In genomic region chr11:85555066-85555465, GRCm38 (mm10) we compare ENCODE assay signal across 22 mouse cellular contexts.
DNase-seq lines count a peak whose midpoint lies in the region; ATAC-seq and TF ChIP-seq lines count a peak whose summit lies in the region.
"Had no signal": no experiment of that assay in that cellular context is flagged by ENCODE, and none has a peak within 500 bp of the region (broad histone marks: within the 10 kb centered on the region; RNA-seq: fewer than 3 reads in every experiment).

No protein-coding gene starts in this region.

- WGBS in liver, postnatal 0 days (ENCODE audit: insufficient replicate concordance), result 34% methylated on average over 1 of the region's 1 CpGs
- 70% methylated on average over 1 of the region's 1 CpGs for WGBS in kidney, adult 2 months

- H3K4me3 ChIP-seq in liver, postnatal 0 days (ENCODE audit: low read depth, low read length), result no peak overlapping the region
- no peak overlapping the region for H3K4me3 ChIP-seq in kidney, adult 2 months (ENCODE audit: insufficient read depth, low read depth, low read length)
- H3K4me3 ChIP-seq: forebrain, embryonic 13.5 days; heart, adult 2 months; hindbrain, embryonic 13.5 days; intestine, embryonic 15.5 days; liver, embryonic 13.5 days; lung, embryonic 15.5 days; midbrain, embryonic 13.5 days had no signal

- H3K4me2 ChIP-seq in liver, postnatal 0 days (ENCODE audit: low read depth, low read length), result no peak overlapping the region
- H3K4me2 ChIP-seq: forebrain, embryonic 13.5 days; hindbrain, embryonic 13.5 days; intestine, embryonic 15.5 days; liver, embryonic 13.5 days; lung, embryonic 15.5 days; midbrain, embryonic 13.5 days had no signal

- no peak for TF ChIP-seq POLR2A in kidney, adult 2 months (IDR thresholded peaks at IDR 0.05; ENCODE audit: low read depth, low read length)

- no peak for TF ChIP-seq CTCF in liver, postnatal 0 days (IDR thresholded peaks at IDR 0.05; ENCODE audit: low read depth)
- no peak for TF ChIP-seq CTCF in kidney, adult 2 months (conservative IDR thresholded peaks at IDR 0.05; ENCODE audit: insufficient read depth, insufficient read length, low read depth, low read length)

- TF ChIP-seq EP300 in liver, postnatal 0 days (IDR thresholded peaks at IDR 0.05; ENCODE audit: low read depth), result peak; percentile 42; the same call in 1 of the 2 replicates

- no peak for ATAC-seq in CD4-positive, CD25-positive, alpha-beta regulatory T cell, adult 4 months
- ATAC-seq in liver, postnatal 0 days, result no peak
- ATAC-seq: forebrain, embryonic 13.5 days; intestine, embryonic 15.5 days; midbrain, embryonic 13.5 days had no signal

- DNase-seq in CD4-positive, CD25-positive, alpha-beta regulatory T cell, adult 2 months (ENCODE audit: low read depth, low spot score), result peak; percentile 4
- peak; percentile 13 for DNase-seq in CD4-positive helper T cell, adult 2 months (ENCODE audit: low read depth, low spot score)
- peak; percentile 17 for DNase-seq in c-Kit-positive CD71-positive TER-119-negative erythroid progenitor cells, embryonic 14.5 days (ENCODE audit: low read depth)
- DNase-seq in liver, postnatal 0 days, result no peak
- no peak for DNase-seq in adrenal gland, postnatal 10 days
- DNase-seq in kidney, adult 2 months, result no peak
- no peak for DNase-seq in left cerebral cortex, adult 9 months (ENCODE audit: low spot score in 2 of 2)
- DNase-seq: cerebellum, adult 8-10 months; cerebellum, postnatal 36 days; gastrocnemius, postnatal 10 days; heart, adult 2 months; kidney, adult 9 months; kidney, postnatal 14 days; liver, embryonic 13.5 days; lung, postnatal 4 days; thymus, adult 18-20 months had no signal

- no peaks in the 10 kb centered on the region for H3K36me3 ChIP-seq in liver, postnatal 0 days (replicated peaks; ENCODE audit: insufficient read depth, low read length)
- no peaks in the 10 kb centered on the region; the same call in none of the 2 replicates for H3K36me3 ChIP-seq in kidney, adult 2 months (ENCODE audit: control insufficient read depth, insufficient read depth, low read length)
- H3K36me3 ChIP-seq: intestine, embryonic 15.5 days; liver, embryonic 13.5 days; lung, embryonic 15.5 days had no signal

- H3K9me3 ChIP-seq in liver, postnatal 0 days (ENCODE audit: low read length), result no peaks in the 10 kb centered on the region
- H3K9me3 ChIP-seq: forebrain, embryonic 13.5 days; hindbrain, embryonic 13.5 days; intestine, embryonic 15.5 days; liver, embryonic 13.5 days; lung, embryonic 15.5 days; midbrain, embryonic 13.5 days had no signal

- no peak overlapping the region for H3K9ac ChIP-seq in liver, postnatal 0 days (replicated peaks)
- H3K9ac ChIP-seq: forebrain, embryonic 13.5 days; hindbrain, embryonic 13.5 days; intestine, embryonic 15.5 days; liver, embryonic 13.5 days; lung, embryonic 15.5 days; midbrain, embryonic 13.5 days had no signal

- no peaks in the 10 kb centered on the region for H3K27me3 ChIP-seq in liver, postnatal 0 days (ENCODE audit: insufficient read depth, low read length)
- no peaks in the 10 kb centered on the region for H3K27me3 ChIP-seq in kidney, adult 2 months (replicated peaks; ENCODE audit: control insufficient read depth, insufficient read depth, low read length)
- H3K27me3 ChIP-seq: forebrain, embryonic 13.5 days; hindbrain, embryonic 13.5 days; intestine, embryonic 15.5 days; liver, embryonic 13.5 days; lung, embryonic 15.5 days; midbrain, embryonic 13.5 days had no signal

- H3K27ac ChIP-seq in liver, postnatal 0 days (ENCODE audit: low read depth), result no peak overlapping the region
- H3K27ac ChIP-seq in kidney, adult 2 months (ENCODE audit: insufficient read depth, low read depth, low read length), result no peak overlapping the region
- H3K27ac ChIP-seq: forebrain, embryonic 13.5 days; heart, adult 2 months; hindbrain, embryonic 13.5 days; intestine, embryonic 15.5 days; liver, embryonic 13.5 days; lung, embryonic 15.5 days; midbrain, embryonic 13.5 days had no signal

- peaks cover 3% of the 10 kb centered on the region; the same call in 1 of the 2 replicates for H3K4me1 ChIP-seq in liver, postnatal 0 days (ENCODE audit: insufficient read depth)
- no peaks in the 10 kb centered on the region for H3K4me1 ChIP-seq in kidney, adult 2 months (ENCODE audit: control insufficient read depth, insufficient read depth, low read length)
- H3K4me1 ChIP-seq: forebrain, embryonic 13.5 days; hindbrain, embryonic 13.5 days; intestine, embryonic 15.5 days; lung, embryonic 15.5 days; midbrain, embryonic 13.5 days had no signal

Comparison
In these comparisons a context has a peak if more than half of its experiments do, and no peak if none do; other contexts are left out.
1. DNase-seq: peak in CD4-positive, CD25-positive, alpha-beta regulatory T cell, adult 2 months (single experiment), CD4-positive helper T cell, adult 2 months (single experiment) and c-Kit-positive CD71-positive TER-119-negative erythroid progenitor cells, embryonic 14.5 days (single experiment); none in liver, postnatal 0 days (single experiment), adrenal gland, postnatal 10 days (single experiment), kidney, adult 2 months (single experiment) and left cerebral cortex, adult 9 months (0 of 2).